Mouse (Mus musculus) olfactory bulb, adult 2 months (tissue): ENCODE measurements at regions not wholly inside any gene's neighbourhood (a gene's known extent, or its start where the extent isn't known, plus 50 kb on each side); places are given as distances from the start of the nearest gene placed in this dataset.

Source experiments
- CTCF ChIP-seq: fragments of 200-500 bp; IDR thresholded peaks from 2 replicates; pipeline ENCODE4 v1.5.1; 2012; ENCODE audit warnings: low read depth, mild to moderate bottlenecking, low read length, moderate library complexity; ENCODE audit not compliant: insufficient read depth
- POLR2A ChIP-seq: fragments of 200-500 bp; IDR thresholded peaks from 2 replicates; pipeline ENCODE4 v1.6.1; 2012; ENCODE audit warnings: mild to moderate bottlenecking, low read depth, low read length, moderate library complexity; ENCODE audit not compliant: insufficient read depth

- TF ChIP-seq POLR2A (no peak), CTCF (no peak)
Observed at GRCm38 (mm10) chr2:147699524-147700081, 337.9 kb downstream of the Pax1 start.
